Mouse (Mus musculus): Measurements from ENCODE around the gene Akap13. TPM values are rescaled to one million over a fixed set of nuclear protein-coding genes. Genes with fewer than 3 reads are reported as not detected.

Akap13 gene
- total RNA-seq, 1 experiment = 24.6 TPM

GRCm38 (mm10) chr7:75620395-75620960, 165.1 kb downstream of the Akap13 start:
- TF ChIP-seq MAFK (IDR thresholded peaks at IDR 0.05; ENCODE audit: insufficient read depth, low read depth, low read length) (no peak), HCFC1 (IDR thresholded peaks at IDR 0.05; ENCODE audit: borderline replicate concordance, insufficient read depth, low read length) (no peak), ZNF384 (IDR thresholded peaks at IDR 0.05; ENCODE audit: low read depth, low read length) (no peak), CHD2 (IDR thresholded peaks at IDR 0.05; ENCODE audit: low read depth, low read length) (no peak)
- in situ Hi-C loops (cut with MboI; ENCODE audit: low sequenced_read_pairs in 2 of 2, unreplicated experiment in 2 of 2) = no loop called here
- Histone ChIP-seq H3K4me1 (ENCODE audit: control insufficient read depth in 2 of 2, insufficient read depth in 2 of 2, low read length in 2 of 2, poor library complexity in 1 of 2) (no peaks in the 10 kb centered on the region), H3K4me3 (ENCODE audit: insufficient read depth in 1 of 2, low read depth in 1 of 2, low read length in 2 of 2, poor library complexity in 1 of 2, severe bottlenecking in 1 of 2) (no peak overlapping the region), H3K9ac (ENCODE audit: insufficient read depth, low read depth, low read length, poor library complexity, severe bottlenecking) (no peak overlapping the region), H3K36me3 (ENCODE audit: control insufficient read depth, insufficient read depth, low read length, poor library complexity, severe bottlenecking) (no peaks in the 10 kb centered on the region), H3K27ac (ENCODE audit: insufficient read depth, low read depth, low read length, poor library complexity, severe bottlenecking) (no peak overlapping the region), H3K9me3 (ENCODE audit: control insufficient read depth, insufficient read depth, low read depth, low read length) (no peaks in the 10 kb centered on the region)
- no peak for DNase-seq (ENCODE audit: low read depth, low spot score)

- Histone ChIP-seq H3K36me3 (ENCODE audit: control insufficient read depth, insufficient read depth, low read length, poor library complexity, severe bottlenecking) (no peaks in the 10 kb centered on the region), H3K4me3 (ENCODE audit: insufficient read depth in 1 of 2, low read depth in 1 of 2, low read length in 2 of 2, poor library complexity in 1 of 2, severe bottlenecking in 1 of 2) (no peak overlapping the region), H3K27ac (ENCODE audit: insufficient read depth, low read depth, low read length, poor library complexity, severe bottlenecking) (no peak overlapping the region), H3K9me3 (ENCODE audit: control insufficient read depth, insufficient read depth, low read depth, low read length) (no peaks in the 10 kb centered on the region), H3K9ac (ENCODE audit: insufficient read depth, low read depth, low read length, poor library complexity, severe bottlenecking) (no peak overlapping the region), H3K4me1 (ENCODE audit: control insufficient read depth in 2 of 2, insufficient read depth in 2 of 2, low read length in 2 of 2, poor library complexity in 1 of 2) (no peaks in the 10 kb centered on the region)
- in situ Hi-C loops (cut with MboI; ENCODE audit: low sequenced_read_pairs in 2 of 2, unreplicated experiment in 2 of 2) = no loop called here
- TF ChIP-seq MAFK (IDR thresholded peaks at IDR 0.05; ENCODE audit: insufficient read depth, low read depth, low read length) (no peak), CHD2 (IDR thresholded peaks at IDR 0.05; ENCODE audit: low read depth, low read length) (no peak), ZNF384 (IDR thresholded peaks at IDR 0.05; ENCODE audit: low read depth, low read length) (no peak), ZC3H11A (IDR thresholded peaks at IDR 0.05; ENCODE audit: borderline replicate concordance, low read depth, low read length) (no peak), HCFC1 (IDR thresholded peaks at IDR 0.05; ENCODE audit: borderline replicate concordance, insufficient read depth, low read length) (no peak)
- DNase-seq (ENCODE audit: low read depth, low spot score) = no peak
Observed at GRCm38 (mm10) chr7:75620976-75621375, 165.6 kb downstream of the Akap13 start.

GRCm38 (mm10) chr7:75627831-75628230, 172.5 kb downstream of the Akap13 start:
- H3K4me3 ChIP-seq (ENCODE audit: insufficient read depth in 1 of 2, low read depth in 1 of 2, low read length in 2 of 2, poor library complexity in 1 of 2, severe bottlenecking in 1 of 2) = no peak overlapping the region
- H3K36me3 ChIP-seq (ENCODE audit: control insufficient read depth, insufficient read depth, low read length, poor library complexity, severe bottlenecking) = no peaks in the 10 kb centered on the region
- no peak for TF ChIP-seq ZC3H11A (IDR thresholded peaks at IDR 0.05; ENCODE audit: borderline replicate concordance, low read depth, low read length)
- no peak for TF ChIP-seq CHD2 (IDR thresholded peaks at IDR 0.05; ENCODE audit: low read depth, low read length)
- no peak for TF ChIP-seq HCFC1 (IDR thresholded peaks at IDR 0.05; ENCODE audit: borderline replicate concordance, insufficient read depth, low read length)
- no peak for TF ChIP-seq MAFK (IDR thresholded peaks at IDR 0.05; ENCODE audit: insufficient read depth, low read depth, low read length)
- no peak for TF ChIP-seq ZNF384 (IDR thresholded peaks at IDR 0.05; ENCODE audit: low read depth, low read length)
- no peaks in the 10 kb centered on the region for H3K9me3 ChIP-seq (ENCODE audit: control insufficient read depth, insufficient read depth, low read depth, low read length)
- H3K27ac ChIP-seq (ENCODE audit: insufficient read depth, low read depth, low read length, poor library complexity, severe bottlenecking) = no peak overlapping the region
- no peak for DNase-seq (ENCODE audit: low read depth, low spot score)
- no peak overlapping the region for H3K9ac ChIP-seq (ENCODE audit: insufficient read depth, low read depth, low read length, poor library complexity, severe bottlenecking)
- in situ Hi-C loops (cut with MboI; ENCODE audit: low sequenced_read_pairs in 2 of 2, unreplicated experiment in 2 of 2) = no loop called here
- no peaks in the 10 kb centered on the region for H3K4me1 ChIP-seq (ENCODE audit: control insufficient read depth in 2 of 2, insufficient read depth in 2 of 2, low read length in 2 of 2, poor library complexity in 1 of 2)

GRCm38 (mm10) chr7:75629669-75630068, 174.3 kb downstream of the Akap13 start:
- in situ Hi-C loops (cut with MboI; ENCODE audit: low sequenced_read_pairs in 2 of 2, unreplicated experiment in 2 of 2) = no loop called here

More at GRCm38 (mm10) chr7:75629669-75630068, 174.3 kb downstream of the Akap13 start:
- no peaks in the 10 kb centered on the region for H3K9me3 ChIP-seq (ENCODE audit: control insufficient read depth, insufficient read depth, low read depth, low read length)
- H3K4me3 ChIP-seq (ENCODE audit: insufficient read depth in 1 of 2, low read depth in 1 of 2, low read length in 2 of 2, poor library complexity in 1 of 2, severe bottlenecking in 1 of 2) = no peak overlapping the region
- H3K4me1 ChIP-seq (ENCODE audit: control insufficient read depth in 2 of 2, insufficient read depth in 2 of 2, low read length in 2 of 2, poor library complexity in 1 of 2) = no peaks in the 10 kb centered on the region
- H3K36me3 ChIP-seq (ENCODE audit: control insufficient read depth, insufficient read depth, low read length, poor library complexity, severe bottlenecking) = no peaks in the 10 kb centered on the region
- H3K9ac ChIP-seq (ENCODE audit: insufficient read depth, low read depth, low read length, poor library complexity, severe bottlenecking) = no peak overlapping the region
- H3K27ac ChIP-seq (ENCODE audit: insufficient read depth, low read depth, low read length, poor library complexity, severe bottlenecking) = no peak overlapping the region
- no peak for TF ChIP-seq ZNF384 (IDR thresholded peaks at IDR 0.05; ENCODE audit: low read depth, low read length)
- TF ChIP-seq HCFC1 (IDR thresholded peaks at IDR 0.05; ENCODE audit: borderline replicate concordance, insufficient read depth, low read length) = no peak
- no peak for TF ChIP-seq CHD2 (IDR thresholded peaks at IDR 0.05; ENCODE audit: low read depth, low read length)
- no peak for TF ChIP-seq MAFK (IDR thresholded peaks at IDR 0.05; ENCODE audit: insufficient read depth, low read depth, low read length)
- TF ChIP-seq ZC3H11A (IDR thresholded peaks at IDR 0.05; ENCODE audit: borderline replicate concordance, low read depth, low read length) = no peak
- no peak for DNase-seq (ENCODE audit: low read depth, low spot score)
